Mouse (Mus musculus) hindbrain, embryonic 13.5 days (tissue): ENCODE data around the gene Spr. TPM values are rescaled to one million over a fixed set of nuclear protein-coding genes. Genes with fewer than 3 reads are reported as not detected.
A peak's percentile ranks its signal among the peaks of the same experiment; 100 is the strongest.
"Not testable (repeated sequence)": the region's sequence is repeated elsewhere in the genome, so short reads cannot be mapped to it uniquely, and the experiment has no call there.

Experiments
- ATAC-seq: fragments of 200-750 bp; cut with Nextera tagmentation; 2 replicates; pipeline ENCODE4 v1.8.0; 2017; ENCODE audit warnings: moderate TSS enrichment; ENCODE audit not compliant: low FRiP score
- H3K27ac ChIP-seq: fragments of 300-500 bp; sonication (generic); 2 replicates; pipeline ENCODE4 v1.5.1; 2015; ENCODE audit warnings: inconsistent platforms, mild to moderate bottlenecking, moderate library complexity
- H3K27me3 ChIP-seq: fragments of 300-500 bp; sonication (generic); 2 replicates; pipeline ENCODE4 v1.6.1; 2015; ENCODE audit warnings: mild to moderate bottlenecking, inconsistent platforms
- H3K36me3 ChIP-seq: fragments of 300-500 bp; sonication (generic); 2 replicates; pipeline ENCODE4 v1.6.1; 2015; ENCODE audit warnings: mild to moderate bottlenecking, inconsistent platforms
- H3K4me1 ChIP-seq: fragments of 300-500 bp; sonication (generic); replicated peaks from 2 replicates; pipeline ENCODE4 v1.6.1; 2015; ENCODE audit warnings: inconsistent platforms
- H3K4me2 ChIP-seq: fragments of 300-500 bp; sonication (generic); 2 replicates; pipeline ENCODE4 v1.6.1; 2015; ENCODE audit warnings: inconsistent platforms, mild to moderate bottlenecking, moderate library complexity
- H3K4me3 ChIP-seq: fragments of 300-500 bp; sonication (generic); 2 replicates; pipeline ENCODE4 v1.5.1; 2015; ENCODE audit warnings: mild to moderate bottlenecking, inconsistent platforms
- H3K9ac ChIP-seq: fragments of 300-500 bp; sonication (generic); 2 replicates; pipeline ENCODE4 v1.6.1; 2015; ENCODE audit warnings: mild to moderate bottlenecking, inconsistent platforms
- H3K9me3 ChIP-seq: fragments of 300-500 bp; sonication (generic); 2 replicates; pipeline ENCODE4 v1.6.1; 2016; ENCODE audit warnings: inconsistent platforms
- WGBS: fragments of 180-500 bp; shearing (Covaris S2); methylation state at CpG from one replicate; pipeline ENCODE4 v1.1.7; 2015; 5-methylcytosine and 5-hydroxymethylcytosine counted together
- polyA plus RNA-seq: library from polyadenylated mRNA; unstranded; fragments of >200 nt; fragmentation: Nextera tagmentation; extraction: Ambion mirVana; gene quantifications from 2 replicates; pipeline ENCODE4 v1.2.1, GENCODE M21; 2015

Gene Spr
- polyA plus RNA-seq = 21.1 and 23.0 TPM in 2 replicates

GRCm38 (mm10) chr6:85137217-85138035 lies at the start of gene Spr:
Gene Spr, minus strand, starts transcription at chr6:85137766.
- Histone ChIP-seq H3K36me3 (0 out of 2 replicates have a peak, but pooled peaks cover 3% of the 10 kb centered on the region), H3K9ac (peak within 1 kb of the TSS; percentile 84), H3K27ac (peak within 1 kb of the TSS; percentile 90), H3K4me1 (peaks cover 11% of the 10 kb centered on the region), H3K4me2 (peak within 1 kb of the TSS; percentile 71), H3K27me3 (no peaks in the 10 kb centered on the region), H3K9me3 (no peaks in the 10 kb centered on the region), H3K4me3 (peak within 1 kb of the TSS; percentile 74)
- WGBS = under 1% methylated on average over 49 of the region's 49 CpGs
- peak; percentile 89 for ATAC-seq

- Histone ChIP-seq H3K27ac (no peak overlapping the region), H3K27me3 (peaks cover 92% of the 10 kb centered on the region), H3K36me3 (no peaks in the 10 kb centered on the region), H3K4me3 (peak overlapping the region; percentile 36), H3K4me2 (0 out of 2 replicates have a peak overlapping the region, but pooled peaks have one; percentile 58), H3K4me1 (peaks cover 44% of the 10 kb centered on the region), H3K9ac (0 out of 2 replicates have a peak overlapping the region, but pooled peaks have one; percentile 56), H3K9me3 (no peaks in the 10 kb centered on the region)
- no peak for ATAC-seq
- 1% methylated on average over 15 of the region's 15 CpGs for WGBS
Measured at GRCm38 (mm10) chr6:85186744-85187059, 49.1 kb upstream of the Spr start.

- ATAC-seq = no peak
- Histone ChIP-seq H3K27ac (no peak overlapping the region), H3K9ac (no peak overlapping the region), H3K36me3 (no peaks in the 10 kb centered on the region), H3K9me3 (no peaks in the 10 kb centered on the region), H3K4me3 (0 out of 2 replicates have a peak overlapping the region, but pooled peaks have one; percentile 36), H3K4me2 (no peak overlapping the region), H3K4me1 (peaks cover 44% of the 10 kb centered on the region), H3K27me3 (peaks cover 92% of the 10 kb centered on the region)
- WGBS = 2% methylated on average over 33 of the region's 33 CpGs
Measured at GRCm38 (mm10) chr6:85186033-85186743, 48.6 kb upstream of the Spr start.

- Histone ChIP-seq H3K4me3 (no peak overlapping the region), H3K36me3 (no peaks in the 10 kb centered on the region), H3K9ac (no peak overlapping the region), H3K9me3 (no peaks in the 10 kb centered on the region), H3K27ac (no peak overlapping the region), H3K27me3 (peaks cover 71% of the 10 kb centered on the region), H3K4me2 (no peak overlapping the region), H3K4me1 (peaks cover 29% of the 10 kb centered on the region)
- 60% methylated on average over 3 of the region's 3 CpGs for WGBS
- no peak for ATAC-seq
Measured at GRCm38 (mm10) chr6:85183951-85184350, 46.4 kb upstream of the Spr start.

- 72% methylated on average over 2 of the region's 2 CpGs for WGBS
- no peak for ATAC-seq
- H3K9me3 ChIP-seq = no peaks in the 10 kb centered on the region
- no peak overlapping the region for H3K9ac ChIP-seq
- peaks cover 44% of the 10 kb centered on the region for H3K27me3 ChIP-seq
- H3K36me3 ChIP-seq = no peaks in the 10 kb centered on the region
- H3K27ac ChIP-seq = no peak overlapping the region
- no peaks in the 10 kb centered on the region for H3K4me1 ChIP-seq
- H3K4me2 ChIP-seq = no peak overlapping the region
- no peak overlapping the region for H3K4me3 ChIP-seq
Measured at GRCm38 (mm10) chr6:85180036-85180435, 42.5 kb upstream of the Spr start.

- WGBS = 73% methylated on average over 3 of the region's 3 CpGs
- H3K4me2 ChIP-seq = no peak overlapping the region
- H3K36me3 ChIP-seq = no peaks in the 10 kb centered on the region
- no peak for ATAC-seq
- no peaks in the 10 kb centered on the region for H3K9me3 ChIP-seq
- peaks cover 40% of the 10 kb centered on the region for H3K27me3 ChIP-seq
- H3K9ac ChIP-seq = no peak overlapping the region
- no peaks in the 10 kb centered on the region for H3K4me1 ChIP-seq
- no peak overlapping the region for H3K27ac ChIP-seq
- no peak overlapping the region for H3K4me3 ChIP-seq
Measured at GRCm38 (mm10) chr6:85179569-85179968, 42.0 kb upstream of the Spr start.

GRCm38 (mm10) chr6:85165440-85165921 lies 27.9 kb upstream of the Spr start:
- Histone ChIP-seq H3K9me3 (no peaks in the 10 kb centered on the region), H3K4me2 (peak overlapping the region; percentile 1; the same call in 1 of the 2 replicates), H3K27ac (no peak overlapping the region), H3K4me3 (no peak overlapping the region), H3K4me1 (peaks cover 7% of the 10 kb centered on the region; the same call in 1 of the 2 replicates), H3K36me3 (no peaks in the 10 kb centered on the region), H3K9ac (no peak overlapping the region), H3K27me3 (0 out of 2 replicates have a peak, but pooled peaks cover 15% of the 10 kb centered on the region)
- 47% methylated on average over 11 of the region's 11 CpGs for WGBS
- 0 out of 2 replicates have a peak, but pooled peaks have one; percentile 52 for ATAC-seq

- Histone ChIP-seq H3K36me3 (no peaks in the 10 kb centered on the region), H3K4me2 (no peak overlapping the region), H3K4me3 (no peak overlapping the region), H3K9ac (no peak overlapping the region), H3K27ac (no peak overlapping the region), H3K27me3 (0 out of 2 replicates have a peak, but pooled peaks cover 4% of the 10 kb centered on the region), H3K9me3 (no peaks in the 10 kb centered on the region), H3K4me1 (peaks cover 7% of the 10 kb centered on the region; the same call in 1 of the 2 replicates)
- 44% methylated on average over 4 of the region's 4 CpGs for WGBS
- ATAC-seq = peak; percentile 13; the same call in 1 of the 2 replicates
Measured at GRCm38 (mm10) chr6:85160201-85160923, 22.8 kb upstream of the Spr start.

- H3K36me3 ChIP-seq, H3K9me3 ChIP-seq, H3K4me3 ChIP-seq, H3K4me1 ChIP-seq, H3K4me2 ChIP-seq, H3K9ac ChIP-seq, H3K27me3 ChIP-seq, H3K27ac ChIP-seq: not testable (repeated sequence)
- 20% methylated on average over 6 of the region's 6 CpGs for WGBS
- ATAC-seq = peak; percentile 31
Measured at GRCm38 (mm10) chr6:85159092-85159760, 21.7 kb upstream of the Spr start.

GRCm38 (mm10) chr6:85158040-85158804 lies 20.7 kb upstream of the Spr start:
- not testable (repeated sequence) for H3K4me3 ChIP-seq, H3K27ac ChIP-seq, ATAC-seq, H3K4me1 ChIP-seq, H3K36me3 ChIP-seq, H3K9me3 ChIP-seq, H3K4me2 ChIP-seq, H3K27me3 ChIP-seq, H3K9ac ChIP-seq
- WGBS = 82% methylated on average over 4 of the region's 4 CpGs

- H3K4me3 ChIP-seq, H3K9ac ChIP-seq: not testable (repeated sequence)
Measured at GRCm38 (mm10) chr6:85156551-85156950, 19.0 kb upstream of the Spr start.

More at GRCm38 (mm10) chr6:85156551-85156950, 19.0 kb upstream of the Spr start:
- H3K4me1 ChIP-seq, H3K27ac ChIP-seq, H3K4me2 ChIP-seq, H3K36me3 ChIP-seq, H3K9me3 ChIP-seq, H3K27me3 ChIP-seq, ATAC-seq: not testable (repeated sequence)
- WGBS = 84% methylated on average over 2 of the region's 2 CpGs
